Mouse (Mus musculus): ENCODE data around the gene Ddah2. TPM values are rescaled to one million over a fixed set of nuclear protein-coding genes. Genes with fewer than 3 reads are reported as not detected.

Gene Ddah2
- polyA plus RNA-seq, 1 experiment from 2014 or later, result 168 TPM

DNA sequence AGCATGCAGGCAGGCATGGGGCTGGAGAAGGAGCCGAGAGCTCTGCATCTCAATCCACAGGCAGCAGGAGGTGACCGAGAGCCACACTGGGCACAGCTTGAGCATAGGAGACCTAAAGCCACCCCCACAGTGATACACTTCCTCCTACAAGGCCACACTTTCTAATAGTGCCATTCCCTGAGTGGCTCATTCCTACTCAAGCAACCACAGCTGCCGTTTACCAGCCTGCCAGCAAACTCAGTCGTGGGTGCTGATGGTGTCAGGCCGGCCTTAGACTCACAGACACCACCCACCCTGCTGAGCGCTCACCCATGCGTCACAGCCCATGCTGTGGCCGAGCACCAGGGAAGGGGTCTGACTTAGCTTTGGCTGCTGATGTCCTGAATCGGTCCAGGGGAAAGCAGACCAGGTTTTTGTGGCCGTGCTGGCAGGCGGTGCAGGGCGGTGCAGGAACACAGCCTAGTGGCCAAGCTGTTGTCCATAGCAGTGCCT is 38.4 kb downstream of the Ddah2 start:
- no peak overlapping the region for H3K9ac ChIP-seq
- H3K27me3 ChIP-seq, result no peaks in the 10 kb centered on the region
- no peak overlapping the region for H3K4me2 ChIP-seq
- no peak for ATAC-seq (replicated peaks; ENCODE audit: insufficient number of reproducible peaks, insufficient read depth, low FRiP score, low read depth)
- peaks cover 88% of the 10 kb centered on the region for H3K36me3 ChIP-seq
- H3K4me3 ChIP-seq, result no peak overlapping the region
- no peak overlapping the region for H3K27ac ChIP-seq
- no peaks in the 10 kb centered on the region for H3K9me3 ChIP-seq (replicated peaks)
- 86% methylated on average over 12 of the region's 12 CpGs for WGBS
- peaks cover 3% of the 10 kb centered on the region; the same call in 1 of the 2 replicates for H3K4me1 ChIP-seq (replicated peaks)

DNA sequence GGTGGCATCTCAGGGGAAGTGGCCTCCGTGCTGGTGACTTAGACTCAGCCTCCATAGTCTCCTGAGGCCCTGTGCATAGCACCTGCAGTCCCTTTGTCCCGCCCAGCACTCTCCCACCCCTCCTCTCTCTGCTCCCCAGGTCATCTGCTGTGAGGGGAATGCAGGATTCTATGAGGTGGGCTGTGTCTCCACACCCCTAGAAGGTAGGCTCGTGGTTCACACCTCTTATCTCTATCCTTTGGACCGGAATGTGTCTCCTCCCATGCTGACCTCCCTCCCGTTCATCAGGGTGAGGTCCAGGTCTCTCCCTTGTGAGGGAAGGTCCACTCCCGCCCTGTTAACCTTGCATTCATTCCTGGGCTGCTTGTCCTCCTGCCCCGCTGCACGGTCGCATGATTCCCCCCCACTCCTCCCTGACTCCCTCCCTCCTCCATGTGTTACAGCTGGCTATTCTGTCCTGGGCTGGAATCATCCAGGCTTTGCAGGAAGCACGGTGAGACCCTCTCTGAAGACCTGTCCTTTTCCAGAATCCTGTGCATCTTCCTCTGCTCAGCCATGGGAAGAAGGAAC is 41.4 kb downstream of the Ddah2 start:
- no peak overlapping the region for H3K9ac ChIP-seq
- H3K4me3 ChIP-seq, result no peak overlapping the region
- peaks cover 65% of the 10 kb centered on the region for H3K36me3 ChIP-seq
- no peaks in the 10 kb centered on the region for H3K9me3 ChIP-seq (replicated peaks)
- H3K4me1 ChIP-seq (replicated peaks), result peaks cover 13% of the 10 kb centered on the region
- no peak overlapping the region for H3K27ac ChIP-seq
- ATAC-seq (replicated peaks; ENCODE audit: insufficient number of reproducible peaks, insufficient read depth, low FRiP score, low read depth), result no peak
- 59% methylated on average over 10 of the region's 10 CpGs for WGBS
- H3K4me2 ChIP-seq, result no peak overlapping the region
- H3K27me3 ChIP-seq, result no peaks in the 10 kb centered on the region

DNA sequence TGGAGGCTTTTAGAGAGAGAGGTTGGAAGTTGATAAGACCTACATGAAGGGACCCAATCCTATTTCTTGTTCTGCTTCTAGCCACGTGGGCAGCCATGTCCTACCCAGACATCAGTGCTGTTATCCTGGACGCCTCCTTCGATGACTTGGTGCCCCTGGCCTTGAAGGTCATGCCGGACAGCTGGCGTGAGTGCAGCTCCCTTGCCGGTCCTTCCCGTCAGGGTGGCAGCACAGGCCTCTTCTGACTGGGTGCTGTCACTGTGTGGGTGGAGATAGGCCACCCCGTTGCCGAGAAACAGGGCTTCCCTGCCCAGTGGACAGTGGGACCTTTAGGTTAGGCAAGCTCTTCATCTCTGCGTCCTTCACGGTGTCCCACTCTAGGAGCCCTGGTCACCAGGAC is 42.3 kb downstream of the Ddah2 start:
- Histone ChIP-seq H3K4me3 (no peak overlapping the region), H3K27ac (no peak overlapping the region), H3K9ac (no peak overlapping the region), H3K27me3 (no peaks in the 10 kb centered on the region), H3K4me2 (no peak overlapping the region), H3K4me1 (replicated peaks) (peaks cover 17% of the 10 kb centered on the region), H3K9me3 (replicated peaks) (no peaks in the 10 kb centered on the region), H3K36me3 (peaks cover 61% of the 10 kb centered on the region)
- no peak for ATAC-seq (replicated peaks; ENCODE audit: insufficient number of reproducible peaks, insufficient read depth, low FRiP score, low read depth)
- WGBS, result 79% methylated on average over 11 of the region's 11 CpGs

DNA sequence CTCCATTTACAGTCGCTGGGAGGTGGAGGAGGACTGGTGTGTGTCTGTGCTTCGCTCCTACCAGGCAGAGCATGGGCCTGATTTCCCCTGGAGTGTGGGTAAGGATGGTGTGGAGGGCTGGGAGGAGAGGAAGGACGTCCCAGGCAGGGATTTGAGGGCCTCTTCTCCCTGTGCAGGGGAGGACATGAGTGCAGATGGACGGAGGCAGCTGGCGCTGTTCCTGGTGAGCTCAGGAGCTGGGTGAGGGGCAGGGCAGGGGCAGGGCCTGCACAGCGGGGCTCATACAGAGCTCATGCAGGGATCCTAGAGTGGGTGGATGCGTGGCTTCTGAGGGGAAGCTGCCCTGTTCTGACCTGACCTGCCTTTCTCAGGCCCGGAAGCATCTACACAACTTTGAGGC is 43.5 kb downstream of the Ddah2 start:
- Histone ChIP-seq H3K4me2 (no peak overlapping the region), H3K36me3 (peaks cover 49% of the 10 kb centered on the region), H3K4me1 (replicated peaks) (peaks cover 19% of the 10 kb centered on the region), H3K27me3 (no peaks in the 10 kb centered on the region), H3K9ac (no peak overlapping the region), H3K4me3 (no peak overlapping the region), H3K9me3 (replicated peaks) (no peaks in the 10 kb centered on the region), H3K27ac (0 out of 2 replicates have a peak overlapping the region, but pooled peaks have one; percentile 1)
- peak; percentile 40; the same call in 1 of the 2 replicates for ATAC-seq (replicated peaks; ENCODE audit: insufficient number of reproducible peaks, insufficient read depth, low FRiP score, low read depth)
- WGBS, result 58% methylated on average over 8 of the region's 8 CpGs

DNA sequence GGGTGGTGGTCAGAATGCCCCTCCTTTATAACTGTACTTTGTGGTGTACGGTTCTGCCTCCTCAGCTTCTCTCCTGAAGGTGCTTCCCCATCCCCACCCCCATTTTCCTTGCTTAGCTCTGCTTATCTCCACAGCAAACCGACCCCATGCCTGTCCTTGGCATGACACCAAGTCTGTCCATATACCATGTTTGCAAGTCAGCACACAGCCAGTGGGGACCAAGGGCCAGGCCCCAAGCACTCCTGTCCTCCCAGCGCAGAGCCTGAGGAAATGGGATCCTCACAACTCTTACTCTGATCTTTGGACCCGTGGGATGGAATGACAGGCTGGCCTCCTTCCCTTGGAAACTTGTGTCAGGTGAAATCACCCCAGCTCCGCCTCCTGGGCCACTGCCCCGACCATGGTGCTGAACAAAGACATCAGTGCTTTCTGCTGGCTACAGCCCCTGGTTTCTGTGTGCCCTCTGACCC is 44.4 kb downstream of the Ddah2 start:
- H3K4me1 ChIP-seq (replicated peaks), result peaks cover 19% of the 10 kb centered on the region
- ATAC-seq (replicated peaks; ENCODE audit: insufficient number of reproducible peaks, insufficient read depth, low FRiP score, low read depth), result no peak; the same call in 1 of the 2 replicates
- no peak overlapping the region for H3K27ac ChIP-seq
- H3K9ac ChIP-seq, result no peak overlapping the region
- H3K27me3 ChIP-seq, result no peaks in the 10 kb centered on the region
- peaks cover 40% of the 10 kb centered on the region for H3K36me3 ChIP-seq
- 41% methylated on average over 6 of the region's 6 CpGs for WGBS
- H3K9me3 ChIP-seq (replicated peaks), result no peaks in the 10 kb centered on the region
- H3K4me2 ChIP-seq, result no peak overlapping the region
- no peak overlapping the region for H3K4me3 ChIP-seq

DNA sequence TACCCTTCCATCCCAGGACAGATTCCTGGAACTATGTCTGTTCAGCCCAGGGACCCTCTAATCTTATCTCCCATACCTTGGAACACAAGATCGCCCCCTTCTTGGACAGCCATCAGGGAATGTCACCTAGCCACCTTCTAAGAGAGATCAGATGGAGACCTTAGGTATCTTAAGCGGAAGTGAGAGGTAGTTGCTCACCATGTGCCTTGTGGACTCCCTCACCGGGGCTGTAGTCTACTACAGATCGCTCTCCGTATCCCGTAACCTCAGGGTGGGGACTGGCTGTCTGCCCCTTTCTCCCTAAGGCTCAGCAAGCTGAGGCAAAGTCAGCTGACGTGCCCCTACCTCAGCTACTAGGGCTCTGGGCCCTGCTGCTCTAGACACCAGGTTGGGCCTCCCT is 45.2 kb downstream of the Ddah2 start:
- ATAC-seq (replicated peaks; ENCODE audit: insufficient number of reproducible peaks, insufficient read depth, low FRiP score, low read depth), result no peak
- Histone ChIP-seq H3K9me3 (replicated peaks) (no peaks in the 10 kb centered on the region), H3K9ac (no peak overlapping the region), H3K36me3 (peaks cover 31% of the 10 kb centered on the region), H3K4me1 (replicated peaks) (peaks cover 19% of the 10 kb centered on the region), H3K4me2 (no peak overlapping the region), H3K4me3 (no peak overlapping the region), H3K27me3 (no peaks in the 10 kb centered on the region), H3K27ac (no peak overlapping the region)
- 80% methylated on average over 7 of the region's 7 CpGs for WGBS

DNA sequence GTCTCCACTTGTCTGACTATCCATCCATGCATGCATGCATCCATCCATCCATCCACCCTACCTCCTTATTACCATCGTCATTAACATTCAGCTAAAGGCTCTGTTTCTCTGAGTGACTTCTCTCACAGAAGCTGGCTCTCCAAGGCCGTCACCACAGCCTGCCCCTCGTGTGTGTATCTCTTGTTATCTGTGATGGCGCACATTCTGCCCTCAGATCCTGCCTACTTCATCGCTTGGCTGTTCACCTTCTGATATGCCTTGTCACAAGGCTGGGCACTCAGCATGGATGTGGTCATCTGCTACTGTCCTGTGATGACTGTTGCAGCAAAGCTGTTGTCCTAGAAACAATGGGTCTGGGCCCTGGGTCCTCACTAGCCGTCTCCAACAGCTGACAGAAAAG is 45.9 kb downstream of the Ddah2 start:
- Histone ChIP-seq H3K9ac (no peak overlapping the region), H3K27me3 (no peaks in the 10 kb centered on the region), H3K27ac (no peak overlapping the region), H3K4me2 (no peak overlapping the region), H3K9me3 (replicated peaks) (no peaks in the 10 kb centered on the region), H3K36me3 (peaks cover 27% of the 10 kb centered on the region), H3K4me3 (no peak overlapping the region), H3K4me1 (replicated peaks) (peaks cover 19% of the 10 kb centered on the region)
- ATAC-seq (replicated peaks; ENCODE audit: insufficient number of reproducible peaks, insufficient read depth, low FRiP score, low read depth), result no peak
- 65% methylated on average over 6 of the region's 6 CpGs for WGBS

DNA sequence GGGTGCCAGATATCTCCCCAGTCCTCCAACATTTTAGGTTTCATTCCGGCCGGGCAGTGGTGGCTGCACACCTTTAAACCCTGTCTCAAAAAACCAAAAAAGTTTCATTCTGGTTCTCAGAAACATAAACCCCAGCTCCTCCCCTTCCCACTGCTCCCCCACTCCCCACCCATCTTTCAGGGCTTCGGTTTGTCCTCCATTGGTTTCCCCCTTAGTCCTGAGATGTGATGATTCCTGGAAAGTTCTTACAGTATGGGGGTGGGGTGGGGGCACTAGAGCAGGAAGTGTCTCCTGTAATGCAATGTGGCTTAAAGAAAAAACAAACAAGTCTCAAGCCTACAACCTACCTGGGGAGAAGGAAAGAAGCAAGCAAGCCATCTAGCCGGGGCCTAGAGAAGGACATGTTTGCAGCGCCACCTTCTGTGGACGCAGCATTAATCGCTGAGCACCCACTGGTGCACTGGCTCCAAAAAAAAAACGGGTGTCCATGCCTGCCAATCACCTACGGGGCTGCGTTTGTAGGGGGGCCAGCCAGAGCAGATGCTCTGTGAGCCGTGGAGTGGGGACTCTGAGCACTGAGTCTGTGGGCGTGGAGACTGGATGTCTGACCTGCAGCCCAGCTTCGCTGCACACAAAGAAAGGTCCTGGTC is 47.0 kb downstream of the Ddah2 start:
- Histone ChIP-seq H3K9ac (peak overlapping the region; percentile 44; the same call in 1 of the 2 replicates), H3K4me2 (0 out of 2 replicates have a peak overlapping the region, but pooled peaks have one; percentile 23), H3K36me3 (peaks cover 19% of the 10 kb centered on the region; the same call in 1 of the 2 replicates), H3K4me3 (no peak overlapping the region), H3K27ac (no peak overlapping the region), H3K9me3 (replicated peaks) (no peaks in the 10 kb centered on the region), H3K27me3 (no peaks in the 10 kb centered on the region), H3K4me1 (replicated peaks) (peaks cover 19% of the 10 kb centered on the region)
- no peak for ATAC-seq (replicated peaks; ENCODE audit: insufficient number of reproducible peaks, insufficient read depth, low FRiP score, low read depth)
- 24% methylated on average over 13 of the region's 13 CpGs for WGBS

DNA sequence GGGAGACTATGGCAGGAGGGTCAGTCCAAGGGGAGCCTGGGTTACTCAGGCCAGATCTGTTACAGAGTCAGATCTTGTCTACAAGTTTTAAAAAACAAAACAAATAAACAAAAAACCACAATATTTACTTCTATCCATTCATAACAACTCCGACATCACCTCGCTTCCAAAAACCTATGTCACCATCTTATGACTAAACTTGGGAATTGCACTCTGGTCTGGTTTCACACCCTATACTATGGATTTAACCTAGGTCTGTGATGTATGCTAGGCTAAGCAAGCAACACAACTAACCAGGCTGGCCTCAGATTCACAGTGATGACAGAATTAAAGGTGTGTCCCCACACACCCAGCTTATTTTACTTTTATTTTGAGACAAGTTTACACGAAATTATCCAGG is 47.7 kb downstream of the Ddah2 start:
- Histone ChIP-seq H3K4me2 (no peak overlapping the region), H3K9me3 (replicated peaks) (no peaks in the 10 kb centered on the region), H3K4me1 (replicated peaks) (peaks cover 19% of the 10 kb centered on the region), H3K27me3 (no peaks in the 10 kb centered on the region), H3K4me3 (no peak overlapping the region), H3K27ac (no peak overlapping the region), H3K9ac (peak overlapping the region; percentile 44; the same call in 1 of the 2 replicates), H3K36me3 (peaks cover 13% of the 10 kb centered on the region; the same call in 1 of the 2 replicates)
- 63% methylated on average over 3 of the region's 3 CpGs for WGBS
- ATAC-seq (replicated peaks; ENCODE audit: insufficient number of reproducible peaks, insufficient read depth, low FRiP score, low read depth), result no peak

DNA sequence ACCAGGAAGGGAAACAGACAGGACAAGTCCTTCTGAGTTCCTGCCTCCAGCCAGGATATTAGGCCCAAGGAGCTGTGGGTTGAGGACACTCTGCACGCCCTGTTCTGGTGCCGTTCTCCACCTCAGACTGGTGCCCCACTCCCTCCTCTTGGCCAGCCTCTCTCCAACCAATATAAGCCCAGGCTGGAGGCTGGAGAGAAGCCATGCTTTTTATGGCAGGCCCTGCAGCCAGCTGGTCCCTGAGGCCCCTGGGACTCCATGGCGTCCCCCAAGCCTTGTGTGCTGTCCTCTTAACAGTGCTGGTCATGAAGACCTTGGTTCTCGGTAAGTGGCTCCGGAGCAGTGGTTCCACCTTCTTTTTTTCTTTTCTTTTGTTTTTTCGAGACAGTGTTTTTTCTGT is 49.3 kb downstream of the Ddah2 start, which contains the start of gene Ly6g5c:
Ly6g5c (plus strand) TSS at position 183 of the 400 bp plus-strand sequence.
- H3K4me2 ChIP-seq, result no peak within 1 kb of the TSS
- no peak for ATAC-seq (replicated peaks; ENCODE audit: insufficient number of reproducible peaks, insufficient read depth, low FRiP score, low read depth)
- no peak within 1 kb of the TSS for H3K4me3 ChIP-seq
- no peak within 1 kb of the TSS for H3K27ac ChIP-seq
- H3K27me3 ChIP-seq, result no peaks in the 10 kb centered on the region
- H3K4me1 ChIP-seq (replicated peaks), result peaks cover 9% of the 10 kb centered on the region
- no peaks in the 10 kb centered on the region for H3K36me3 ChIP-seq
- H3K9me3 ChIP-seq (replicated peaks), result no peaks in the 10 kb centered on the region
- 88% methylated on average over 6 of the region's 6 CpGs for WGBS
- no peak within 1 kb of the TSS for H3K9ac ChIP-seq

All from heart, embryonic 15.5 days (tissue).